Mouse (Mus musculus) hindbrain, embryonic 13.5 days (tissue): Measurements from ENCODE around the gene Polr3gl. TPM values are rescaled to one million over a fixed set of nuclear protein-coding genes. Genes with fewer than 3 reads are reported as not detected.

Source experiments
- ATAC-seq: fragments of 200-750 bp; cut with Nextera tagmentation; 2 replicates; pipeline ENCODE4 v1.8.0; 2017; ENCODE audit warnings: moderate TSS enrichment; ENCODE audit not compliant: low FRiP score
- H3K27ac ChIP-seq: fragments of 300-500 bp; sonication (generic); 2 replicates; pipeline ENCODE4 v1.5.1; 2015; ENCODE audit warnings: inconsistent platforms, mild to moderate bottlenecking, moderate library complexity
- H3K27me3 ChIP-seq: fragments of 300-500 bp; sonication (generic); 2 replicates; pipeline ENCODE4 v1.6.1; 2015; ENCODE audit warnings: mild to moderate bottlenecking, inconsistent platforms
- H3K36me3 ChIP-seq: fragments of 300-500 bp; sonication (generic); 2 replicates; pipeline ENCODE4 v1.6.1; 2015; ENCODE audit warnings: mild to moderate bottlenecking, inconsistent platforms
- H3K4me1 ChIP-seq: fragments of 300-500 bp; sonication (generic); replicated peaks from 2 replicates; pipeline ENCODE4 v1.6.1; 2015; ENCODE audit warnings: inconsistent platforms
- H3K4me2 ChIP-seq: fragments of 300-500 bp; sonication (generic); 2 replicates; pipeline ENCODE4 v1.6.1; 2015; ENCODE audit warnings: inconsistent platforms, mild to moderate bottlenecking, moderate library complexity
- H3K4me3 ChIP-seq: fragments of 300-500 bp; sonication (generic); 2 replicates; pipeline ENCODE4 v1.5.1; 2015; ENCODE audit warnings: mild to moderate bottlenecking, inconsistent platforms
- H3K9ac ChIP-seq: fragments of 300-500 bp; sonication (generic); 2 replicates; pipeline ENCODE4 v1.6.1; 2015; ENCODE audit warnings: mild to moderate bottlenecking, inconsistent platforms
- H3K9me3 ChIP-seq: fragments of 300-500 bp; sonication (generic); 2 replicates; pipeline ENCODE4 v1.6.1; 2016; ENCODE audit warnings: inconsistent platforms
- WGBS: fragments of 180-500 bp; shearing (Covaris S2); methylation state at CpG from one replicate; pipeline ENCODE4 v1.1.7; 2015; 5-methylcytosine and 5-hydroxymethylcytosine counted together
- polyA plus RNA-seq: library from polyadenylated mRNA; unstranded; fragments of >200 nt; fragmentation: Nextera tagmentation; extraction: Ambion mirVana; gene quantifications from 2 replicates; pipeline ENCODE4 v1.2.1, GENCODE M21; 2015

Polr3gl gene
- polyA plus RNA-seq, 1 experiment from 2014 or later: 39.3 TPM

GRCm38 (mm10) chr3:96566661-96567450, 27.1 kb downstream of the Polr3gl start:
- H3K36me3 ChIP-seq: no peaks in the 10 kb centered on the region
- 86% methylated on average over 8 of the region's 8 CpGs for WGBS
- no peak overlapping the region for H3K27ac ChIP-seq
- no peak overlapping the region for H3K4me2 ChIP-seq
- H3K4me3 ChIP-seq: no peak overlapping the region
- no peaks in the 10 kb centered on the region for H3K9me3 ChIP-seq
- no peak overlapping the region for H3K9ac ChIP-seq
- ATAC-seq: no peak
- no peaks in the 10 kb centered on the region for H3K27me3 ChIP-seq
- peaks cover 6% of the 10 kb centered on the region for H3K4me1 ChIP-seq

GRCm38 (mm10) chr3:96565105-96565504, 28.9 kb downstream of the Polr3gl start:
- Histone ChIP-seq H3K4me2 (no peak overlapping the region), H3K4me1 (peaks cover 23% of the 10 kb centered on the region), H3K36me3 (peaks cover 14% of the 10 kb centered on the region), H3K9me3 (no peaks in the 10 kb centered on the region), H3K9ac (no peak overlapping the region), H3K27ac (no peak overlapping the region), H3K27me3 (no peaks in the 10 kb centered on the region), H3K4me3 (no peak overlapping the region)
- 93% methylated on average over 2 of the region's 3 CpGs for WGBS
- no peak for ATAC-seq

- no peak for ATAC-seq
- Histone ChIP-seq H3K9ac (no peak overlapping the region), H3K4me1 (peaks cover 27% of the 10 kb centered on the region), H3K4me3 (no peak overlapping the region), H3K27me3 (no peaks in the 10 kb centered on the region), H3K4me2 (no peak overlapping the region), H3K27ac (no peak overlapping the region), H3K9me3 (no peaks in the 10 kb centered on the region), H3K36me3 (peaks cover 19% of the 10 kb centered on the region)
- WGBS: 67% methylated on average over 7 of the region's 7 CpGs
These were observed 29.3 kb downstream of the Polr3gl start for GRCm38 (mm10) chr3:96564633-96565032.

- Histone ChIP-seq H3K4me2 (no peak overlapping the region), H3K27ac (no peak overlapping the region), H3K9me3 (no peaks in the 10 kb centered on the region), H3K4me3 (no peak overlapping the region), H3K4me1 (peaks cover 33% of the 10 kb centered on the region), H3K9ac (no peak overlapping the region), H3K27me3 (no peaks in the 10 kb centered on the region), H3K36me3 (peaks cover 21% of the 10 kb centered on the region)
- 77% methylated on average over 10 of the region's 10 CpGs for WGBS
- no peak for ATAC-seq
These were observed 29.9 kb downstream of the Polr3gl start for GRCm38 (mm10) chr3:96563911-96564632.

GRCm38 (mm10) chr3:96563267-96563666, 30.7 kb downstream of the Polr3gl start:
- Histone ChIP-seq H3K4me3 (no peak overlapping the region), H3K4me2 (no peak overlapping the region)
- WGBS: 97% methylated on average over 8 of the region's 8 CpGs

GRCm38 (mm10) chr3:96561946-96562681, 31.9 kb downstream of the Polr3gl start:
- H3K27ac ChIP-seq: no peak overlapping the region
- H3K9ac ChIP-seq: no peak overlapping the region
- no peaks in the 10 kb centered on the region for H3K27me3 ChIP-seq
- no peak for ATAC-seq
- 60% methylated on average over 10 of the region's 10 CpGs for WGBS
- peaks cover 41% of the 10 kb centered on the region for H3K4me1 ChIP-seq
- H3K36me3 ChIP-seq: peaks cover 21% of the 10 kb centered on the region
- no peak overlapping the region for H3K4me3 ChIP-seq
- no peaks in the 10 kb centered on the region for H3K9me3 ChIP-seq
- H3K4me2 ChIP-seq: no peak overlapping the region

More at GRCm38 (mm10) chr3:96563267-96563666, 30.7 kb downstream of the Polr3gl start:
- no peaks in the 10 kb centered on the region for H3K27me3 ChIP-seq
- H3K4me1 ChIP-seq: peaks cover 40% of the 10 kb centered on the region
- H3K9ac ChIP-seq: no peak overlapping the region
- H3K9me3 ChIP-seq: no peaks in the 10 kb centered on the region
- peaks cover 21% of the 10 kb centered on the region for H3K36me3 ChIP-seq
- H3K27ac ChIP-seq: no peak overlapping the region
- ATAC-seq: no peak

GRCm38 (mm10) chr3:96560881-96561668, 32.9 kb downstream of the Polr3gl start:
- Histone ChIP-seq H3K36me3 (peaks cover 21% of the 10 kb centered on the region), H3K4me2 (peak overlapping the region; percentile 84), H3K4me3 (peak overlapping the region; percentile 76), H3K9me3 (no peaks in the 10 kb centered on the region), H3K4me1 (peaks cover 52% of the 10 kb centered on the region), H3K27me3 (no peaks in the 10 kb centered on the region), H3K9ac (0 out of 2 replicates have a peak overlapping the region, but pooled peaks have one; percentile 51), H3K27ac (peak overlapping the region; percentile 35; the same call in 1 of the 2 replicates)
- no peak for ATAC-seq
- 84% methylated on average over 9 of the region's 9 CpGs for WGBS

GRCm38 (mm10) chr3:96559911-96560850, 33.8 kb downstream of the Polr3gl start:
- WGBS: 88% methylated on average over 23 of the region's 23 CpGs
- Histone ChIP-seq H3K9ac (peak overlapping the region; percentile 78), H3K4me3 (peak overlapping the region; percentile 76), H3K27me3 (no peaks in the 10 kb centered on the region), H3K36me3 (peaks cover 21% of the 10 kb centered on the region), H3K4me2 (peak overlapping the region; percentile 84), H3K4me1 (peaks cover 58% of the 10 kb centered on the region), H3K27ac (0 out of 2 replicates have a peak overlapping the region, but pooled peaks have one; percentile 23), H3K9me3 (no peaks in the 10 kb centered on the region)
- ATAC-seq: no peak

- Histone ChIP-seq H3K27ac (0 out of 2 replicates have a peak overlapping the region, but pooled peaks have one; percentile 23), H3K4me1 (peaks cover 63% of the 10 kb centered on the region), H3K9me3 (no peaks in the 10 kb centered on the region), H3K27me3 (no peaks in the 10 kb centered on the region), H3K9ac (peak overlapping the region; percentile 78), H3K4me3 (peak overlapping the region; percentile 76), H3K36me3 (peaks cover 21% of the 10 kb centered on the region), H3K4me2 (peak overlapping the region; percentile 84)
- no peak for ATAC-seq
- 84% methylated on average over 12 of the region's 12 CpGs for WGBS
These were observed 34.5 kb downstream of the Polr3gl start for GRCm38 (mm10) chr3:96559398-96559910.

- no peak for ATAC-seq
- peaks cover 63% of the 10 kb centered on the region for H3K4me1 ChIP-seq
- H3K27ac ChIP-seq: peak overlapping the region; percentile 32; the same call in 1 of the 2 replicates
- H3K9me3 ChIP-seq: no peaks in the 10 kb centered on the region
- H3K36me3 ChIP-seq: peaks cover 21% of the 10 kb centered on the region
- WGBS: 35% methylated on average over 10 of the region's 10 CpGs
- peak overlapping the region; percentile 84 for H3K4me2 ChIP-seq
- H3K4me3 ChIP-seq: peak overlapping the region; percentile 76
- peak overlapping the region; percentile 78 for H3K9ac ChIP-seq
- no peaks in the 10 kb centered on the region for H3K27me3 ChIP-seq
These were observed 35.2 kb downstream of the Polr3gl start for GRCm38 (mm10) chr3:96558668-96559196.
